Mouse (Mus musculus): Measurements from ENCODE around the gene A4gnt. TPM values are rescaled to one million over a fixed set of nuclear protein-coding genes. Genes with fewer than 3 reads are reported as not detected.
A peak's percentile ranks its signal among the peaks of the same experiment; 100 is the strongest.
"Not testable (repeated sequence)": the region's sequence is repeated elsewhere in the genome, so short reads cannot be mapped to it uniquely, and the experiment has no call there.

Gene A4gnt
- polyA plus RNA-seq (2015; fragmentation: Nextera tagmentation; extraction: Ambion mirVana): 0.44 and 0.51 TPM in 2 replicates

GRCm38 (mm10) chr9:99612202-99612601 is at the start of gene A4gnt:
Gene A4gnt, plus strand, starts transcription at chr9:99612502.
- Histone ChIP-seq H3K4me3 (replicated peaks) (no peak within 1 kb of the TSS), H3K4me1 (no peaks in the 10 kb centered on the region), H3K36me3 (no peaks in the 10 kb centered on the region), H3K4me2 (no peak within 1 kb of the TSS), H3K9ac (no peak within 1 kb of the TSS), H3K9me3 (replicated peaks) (no peaks in the 10 kb centered on the region), H3K27ac (no peak within 1 kb of the TSS), H3K27me3 (0 out of 2 replicates have a peak, but pooled peaks cover 3% of the 10 kb centered on the region)
- whole genome bisulfite sequencing: 55% methylated on average over 2 of the region's 2 CpGs
- no peak for ATAC-seq (replicated peaks; ENCODE audit: low FRiP score)

- no peak overlapping the region for H3K4me2 ChIP-seq
- no peaks in the 10 kb centered on the region for H3K27me3 ChIP-seq
- peaks cover 12% of the 10 kb centered on the region for H3K4me1 ChIP-seq
- no peaks in the 10 kb centered on the region for H3K36me3 ChIP-seq
- no peaks in the 10 kb centered on the region for H3K9me3 ChIP-seq (replicated peaks)
- no peak overlapping the region for H3K27ac ChIP-seq
- 21% methylated on average over 11 of the region's 11 CpGs for WGBS
- no peak overlapping the region for H3K4me3 ChIP-seq (replicated peaks)
- no peak overlapping the region for H3K9ac ChIP-seq
- ATAC-seq (replicated peaks; ENCODE audit: low FRiP score): no peak
These were observed 48.6 kb upstream of the A4gnt start for GRCm38 (mm10) chr9:99563714-99564113.

DNA sequence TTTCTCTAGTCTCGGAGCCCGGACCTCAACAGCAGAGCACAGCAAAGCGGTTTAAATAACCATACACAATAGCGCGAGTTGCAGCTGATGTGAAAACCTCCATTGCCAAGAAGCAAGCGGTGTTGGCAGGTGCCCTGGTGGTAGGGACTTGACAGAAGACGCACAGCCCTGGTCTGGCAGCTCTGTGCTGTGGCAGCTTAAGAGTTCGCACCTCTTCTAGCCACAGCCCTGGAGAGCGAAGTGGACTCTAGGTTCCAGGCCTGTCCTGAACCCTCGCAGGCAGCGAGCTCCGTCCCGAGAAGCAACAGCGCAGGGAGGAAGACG is 44.3 kb upstream of the A4gnt start:
- 2% methylated on average over 15 of the region's 15 CpGs for WGBS
- ATAC-seq (replicated peaks; ENCODE audit: low FRiP score): no peak
- Histone ChIP-seq H3K4me2 (peak overlapping the region; percentile 70), H3K36me3 (no peaks in the 10 kb centered on the region), H3K9me3 (replicated peaks) (no peaks in the 10 kb centered on the region), H3K27me3 (no peaks in the 10 kb centered on the region), H3K4me3 (replicated peaks) (peak overlapping the region; percentile 81), H3K4me1 (peaks cover 18% of the 10 kb centered on the region), H3K27ac (peak overlapping the region; percentile 98), H3K9ac (peak overlapping the region; percentile 87)

GRCm38 (mm10) chr9:99568347-99569070 is 43.8 kb upstream of the A4gnt start, which contains the start of gene Armc8:
Gene Armc8, minus strand, starts transcription at chr9:99568899.
- peak; percentile 96 for ATAC-seq (replicated peaks; ENCODE audit: low FRiP score)

DNA sequence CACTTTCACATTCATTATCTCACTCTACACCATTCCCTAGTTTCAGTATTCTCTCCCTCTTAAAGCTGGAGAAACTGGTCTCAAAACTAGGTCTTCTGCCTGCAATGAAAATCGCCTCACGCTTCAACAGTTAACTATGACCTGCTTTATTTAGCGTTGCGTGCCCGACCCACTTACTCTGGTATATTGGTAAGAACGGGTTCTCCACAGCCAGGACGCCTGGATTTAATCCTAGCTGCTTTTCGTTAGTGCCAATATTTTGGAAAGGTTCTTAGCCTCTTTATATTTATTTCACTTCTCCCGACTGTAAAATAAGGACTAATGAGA is 43.3 kb upstream of the A4gnt start:
- no peaks in the 10 kb centered on the region for H3K36me3 ChIP-seq
- H3K4me3 ChIP-seq (replicated peaks): peak overlapping the region; percentile 81
- peaks cover 18% of the 10 kb centered on the region for H3K4me1 ChIP-seq
- H3K27ac ChIP-seq: peak overlapping the region; percentile 98
- ATAC-seq (replicated peaks; ENCODE audit: low FRiP score): peak; percentile 63; the same call in 1 of the 2 replicates
- under 1% methylated on average over 9 of the region's 9 CpGs for WGBS
- no peaks in the 10 kb centered on the region for H3K9me3 ChIP-seq (replicated peaks)
- peak overlapping the region; percentile 87 for H3K9ac ChIP-seq
- peak overlapping the region; percentile 70 for H3K4me2 ChIP-seq
- no peaks in the 10 kb centered on the region for H3K27me3 ChIP-seq

More at GRCm38 (mm10) chr9:99568347-99569070, 43.8 kb upstream of the A4gnt start, which contains the start of gene Armc8:
- Histone ChIP-seq H3K4me1 (peaks cover 18% of the 10 kb centered on the region), H3K27me3 (no peaks in the 10 kb centered on the region), H3K27ac (peak within 1 kb of the TSS; percentile 98), H3K9me3 (replicated peaks) (no peaks in the 10 kb centered on the region), H3K4me2 (peak within 1 kb of the TSS; percentile 70), H3K4me3 (replicated peaks) (peak within 1 kb of the TSS; percentile 81), H3K9ac (peak within 1 kb of the TSS; percentile 87), H3K36me3 (no peaks in the 10 kb centered on the region)
- under 1% methylated on average over 70 of the region's 70 CpGs for WGBS

DNA sequence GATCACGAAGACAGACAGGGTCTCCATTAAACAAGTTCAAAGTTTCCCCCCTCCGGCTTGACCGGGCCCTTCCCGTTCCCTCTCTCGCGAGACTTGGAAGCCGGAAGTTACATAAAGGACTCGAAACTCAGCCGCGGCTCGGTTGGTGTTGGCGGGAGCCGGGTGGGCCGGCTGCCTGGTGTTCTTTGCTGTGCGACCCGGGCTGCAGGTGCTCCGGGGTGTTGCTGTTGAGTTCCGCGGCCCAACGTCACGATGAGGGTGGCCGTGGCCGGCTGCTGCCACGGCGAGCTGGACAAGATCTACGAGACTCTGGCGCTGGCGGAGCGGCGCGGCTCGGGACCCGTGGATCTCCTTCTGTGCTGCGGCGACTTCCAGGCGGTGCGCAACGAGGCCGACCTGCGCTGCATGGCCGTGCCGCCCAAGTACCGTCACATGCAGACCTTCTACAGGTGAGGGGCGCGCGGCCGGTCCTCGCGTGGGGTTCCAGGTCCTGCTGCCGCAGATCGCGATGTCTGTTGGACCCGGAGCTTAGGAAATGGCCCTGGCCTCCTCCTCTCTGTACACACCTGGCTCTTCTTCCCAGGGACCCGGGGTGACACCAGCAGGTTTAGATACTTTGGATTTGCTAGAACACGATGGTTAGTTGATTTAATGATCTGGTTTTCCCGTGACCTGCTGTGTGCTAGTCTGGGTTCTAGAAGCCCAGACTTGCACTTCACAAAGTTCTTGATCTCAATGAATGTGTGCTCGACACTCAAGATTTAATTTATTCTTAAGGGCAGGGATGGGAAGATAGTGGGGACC is 36.4 kb upstream of the A4gnt start, which contains the start of gene Dbr1:
Dbr1 (plus strand) TSS at position 123 of the 804 bp plus-strand sequence.
- Histone ChIP-seq H3K27me3 (no peaks in the 10 kb centered on the region), H3K36me3 (peaks cover 21% of the 10 kb centered on the region), H3K9me3 (replicated peaks) (no peaks in the 10 kb centered on the region), H3K4me3 (replicated peaks) (peak within 1 kb of the TSS; percentile 73), H3K4me1 (peaks cover 9% of the 10 kb centered on the region), H3K9ac (peak within 1 kb of the TSS; percentile 92), H3K27ac (peak within 1 kb of the TSS; percentile 91), H3K4me2 (peak within 1 kb of the TSS; percentile 59)
- ATAC-seq (replicated peaks; ENCODE audit: low FRiP score): peak; percentile 94
- WGBS: under 1% methylated on average over 57 of the region's 57 CpGs

DNA sequence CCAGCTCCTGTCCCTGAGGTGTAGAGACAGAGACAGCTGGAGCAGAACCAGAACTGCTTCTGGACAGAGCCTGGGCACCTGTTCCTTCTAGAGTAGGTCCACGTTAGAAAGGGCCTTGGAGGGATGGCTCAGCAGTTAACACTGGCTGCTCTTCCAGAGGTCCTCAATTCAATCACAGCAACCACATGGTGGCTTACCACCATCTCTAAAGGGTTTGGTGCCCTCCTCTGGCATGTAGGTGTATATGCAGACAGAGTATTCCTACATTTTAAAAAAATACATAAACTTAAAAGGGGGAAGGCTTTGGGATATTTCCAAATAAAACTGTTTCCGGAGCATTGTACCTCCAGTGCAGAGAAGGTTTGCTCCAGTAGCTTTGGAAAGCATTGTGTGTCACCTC is 31.6 kb upstream of the A4gnt start:
- no peak overlapping the region for H3K4me3 ChIP-seq (replicated peaks)
- no peak overlapping the region for H3K4me2 ChIP-seq
- H3K36me3 ChIP-seq: peaks cover 59% of the 10 kb centered on the region
- ATAC-seq (replicated peaks; ENCODE audit: low FRiP score): no peak
- H3K4me1 ChIP-seq: peaks cover 9% of the 10 kb centered on the region
- WGBS: 44% methylated on average over 2 of the region's 2 CpGs
- no peaks in the 10 kb centered on the region for H3K27me3 ChIP-seq
- H3K27ac ChIP-seq: no peak overlapping the region
- H3K9ac ChIP-seq: no peak overlapping the region
- H3K9me3 ChIP-seq (replicated peaks): no peaks in the 10 kb centered on the region

GRCm38 (mm10) chr9:99587505-99588202 is 24.6 kb upstream of the A4gnt start:
- H3K9me3 ChIP-seq (replicated peaks): no peaks in the 10 kb centered on the region
- ATAC-seq (replicated peaks; ENCODE audit: low FRiP score): peak; percentile 64
- H3K9ac ChIP-seq: no peak overlapping the region
- no peak overlapping the region for H3K4me3 ChIP-seq (replicated peaks)
- H3K36me3 ChIP-seq: peaks cover 20% of the 10 kb centered on the region
- H3K27ac ChIP-seq: no peak overlapping the region
- H3K27me3 ChIP-seq: no peaks in the 10 kb centered on the region
- no peaks in the 10 kb centered on the region for H3K4me1 ChIP-seq
- H3K4me2 ChIP-seq: no peak overlapping the region
- WGBS: 29% methylated on average over 8 of the region's 8 CpGs

- Histone ChIP-seq H3K4me3 (replicated peaks) (no peak overlapping the region), H3K9me3 (replicated peaks) (no peaks in the 10 kb centered on the region), H3K4me2 (no peak overlapping the region), H3K4me1 (no peaks in the 10 kb centered on the region), H3K9ac (no peak overlapping the region), H3K27me3 (no peaks in the 10 kb centered on the region), H3K36me3 (no peaks in the 10 kb centered on the region), H3K27ac (no peak overlapping the region)
- no peak for ATAC-seq (replicated peaks; ENCODE audit: low FRiP score)
- WGBS: 74% methylated on average over 8 of the region's 8 CpGs
These were observed 21.2 kb upstream of the A4gnt start for GRCm38 (mm10) chr9:99591144-99591543.

GRCm38 (mm10) chr9:99599127-99599526 is 13.2 kb upstream of the A4gnt start:
- not testable (repeated sequence) for H3K4me1 ChIP-seq; H3K9ac ChIP-seq; H3K36me3 ChIP-seq; H3K4me3 ChIP-seq (replicated peaks); H3K9me3 ChIP-seq (replicated peaks); ATAC-seq (replicated peaks; ENCODE audit: low FRiP score); H3K27ac ChIP-seq; H3K27me3 ChIP-seq; H3K4me2 ChIP-seq
- 95% methylated on average over 6 of the region's 6 CpGs for WGBS

DNA sequence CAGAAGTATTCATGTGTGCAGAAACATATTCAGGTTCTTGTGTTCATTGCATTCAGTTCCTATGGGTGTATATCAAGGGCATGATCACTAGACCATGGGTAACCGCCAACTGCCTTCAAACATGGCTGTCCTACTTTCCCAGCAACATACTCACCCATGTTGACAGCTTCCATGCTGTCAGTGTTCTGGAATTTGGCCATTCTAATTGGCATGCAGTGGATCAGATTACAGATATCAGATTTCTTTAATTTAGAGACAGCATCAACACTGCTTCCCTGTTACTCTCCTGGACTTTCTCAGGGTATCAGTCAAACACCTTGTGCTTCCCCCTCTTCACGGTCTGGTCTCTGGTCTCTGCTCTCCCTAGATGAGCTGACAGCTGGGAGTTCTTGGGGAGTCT is 8.7 kb upstream of the A4gnt start:
- no peak for ATAC-seq (replicated peaks; ENCODE audit: low FRiP score)
- Histone ChIP-seq H3K9ac (no peak overlapping the region), H3K27me3 (no peaks in the 10 kb centered on the region), H3K9me3 (replicated peaks) (no peaks in the 10 kb centered on the region), H3K4me2 (no peak overlapping the region), H3K4me3 (replicated peaks) (no peak overlapping the region), H3K36me3 (no peaks in the 10 kb centered on the region), H3K27ac (no peak overlapping the region), H3K4me1 (no peaks in the 10 kb centered on the region)
- 62% methylated on average over 2 of the region's 2 CpGs for WGBS

- Histone ChIP-seq H3K36me3 (no peaks in the 10 kb centered on the region), H3K9ac (no peak overlapping the region), H3K9me3 (replicated peaks) (no peaks in the 10 kb centered on the region), H3K4me2 (no peak overlapping the region), H3K27ac (no peak overlapping the region), H3K4me3 (replicated peaks) (no peak overlapping the region), H3K27me3 (no peaks in the 10 kb centered on the region), H3K4me1 (no peaks in the 10 kb centered on the region)
- WGBS: 93% methylated on average over 8 of the region's 8 CpGs
- ATAC-seq (replicated peaks; ENCODE audit: low FRiP score): no peak
These were observed 7.4 kb downstream of the A4gnt start for GRCm38 (mm10) chr9:99619688-99620087.

All from kidney, embryonic 15.5 days (tissue).